11 mouse cellular contexts compared by ENCODE assay signal in the genomic region with DNA sequence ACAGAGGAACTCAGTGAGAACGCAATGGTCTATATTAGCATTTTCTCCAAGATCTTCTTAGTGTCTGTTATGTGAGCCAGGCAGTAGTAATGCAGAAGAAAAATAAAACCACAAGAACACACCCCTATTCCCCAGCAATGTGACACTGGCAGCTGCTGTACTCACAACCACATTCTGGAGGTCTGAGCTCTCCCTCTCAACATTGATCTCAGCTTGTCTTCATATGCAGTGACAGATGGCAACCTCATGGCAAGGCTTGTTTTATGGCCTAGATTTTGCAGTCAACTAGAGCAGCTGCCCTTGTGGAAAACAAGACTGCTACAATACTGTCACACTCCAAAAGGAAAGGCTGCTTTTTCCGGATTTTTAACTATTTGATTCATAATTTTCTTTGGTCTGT.
DNase-seq lines count a peak whose midpoint lies in the region; ATAC-seq lines count a peak whose summit lies in the region.
"Had no signal": no experiment of that assay in that cellular context is flagged by ENCODE, and none has a peak within 500 bp of the region (broad histone marks: within the 10 kb centered on the region; RNA-seq: fewer than 3 reads in every experiment).

No protein-coding gene starts in this region.

- no peak overlapping the region for H3K4me3 ChIP-seq in forebrain, embryonic 13.5 days
- no peak overlapping the region for H3K4me3 ChIP-seq in forebrain, embryonic 11.5 days (ENCODE audit: low read depth, low read length)
- H3K4me3 ChIP-seq: hindbrain, embryonic 10.5 days; neural tube, embryonic 12.5 days had no signal

- DNase-seq in forebrain, embryonic 11.5 days (ENCODE audit: low spot score): no peak
- DNase-seq in cerebellum, adult 11 months: peak; percentile 41
- DNase-seq in forelimb bud, embryonic 11.5 days (ENCODE audit: low read depth, low spot score): peak; percentile 57
- peak; percentile 55 for DNase-seq in retina, embryonic 14.5 days (ENCODE audit: low spot score)
- no peak for DNase-seq in adrenal gland, postnatal 14 days
- no peak for DNase-seq in heart, postnatal 4 days
- DNase-seq in gastrocnemius, postnatal 25 days: no peak
- DNase-seq: lung, postnatal 4 days had no signal

- no peak overlapping the region for H3K4me2 ChIP-seq in forebrain, embryonic 13.5 days
- H3K4me2 ChIP-seq in forebrain, embryonic 11.5 days (ENCODE audit: low read depth, low read length, severe bottlenecking): no peak overlapping the region
- H3K4me2 ChIP-seq: neural tube, embryonic 12.5 days had no signal

- H3K9ac ChIP-seq in forebrain, embryonic 13.5 days: no peak overlapping the region
- H3K9ac ChIP-seq in forebrain, embryonic 11.5 days (ENCODE audit: low read length): no peak overlapping the region
- H3K9ac ChIP-seq: neural tube, embryonic 12.5 days had no signal

- no peak overlapping the region for H3K27ac ChIP-seq in forebrain, embryonic 13.5 days
- no peak overlapping the region for H3K27ac ChIP-seq in forebrain, embryonic 11.5 days (ENCODE audit: low read depth, low read length)
- H3K27ac ChIP-seq: hindbrain, embryonic 10.5 days; neural tube, embryonic 12.5 days had no signal

- no peaks in the 10 kb centered on the region for H3K36me3 ChIP-seq in forebrain, embryonic 13.5 days (ENCODE audit: poor library complexity, severe bottlenecking)
- no peaks in the 10 kb centered on the region for H3K36me3 ChIP-seq in forebrain, embryonic 11.5 days (ENCODE audit: control insufficient read depth, insufficient read depth, low read length)
- H3K36me3 ChIP-seq: hindbrain, embryonic 10.5 days; neural tube, embryonic 12.5 days had no signal

- no peaks in the 10 kb centered on the region for H3K4me1 ChIP-seq in forebrain, embryonic 13.5 days
- no peaks in the 10 kb centered on the region for H3K4me1 ChIP-seq in forebrain, embryonic 11.5 days (replicated peaks; ENCODE audit: control insufficient read depth, insufficient read depth, low read length)
- H3K4me1 ChIP-seq: hindbrain, embryonic 10.5 days; neural tube, embryonic 12.5 days had no signal

- ATAC-seq in forebrain, embryonic 13.5 days: 0 out of 2 replicates have a peak, but pooled peaks have one; percentile 33
- no peak for ATAC-seq in forebrain, embryonic 11.5 days (replicated peaks; ENCODE audit: low FRiP score)

- H3K9me3 ChIP-seq in forebrain, embryonic 13.5 days (replicated peaks): no peaks in the 10 kb centered on the region
- H3K9me3 ChIP-seq in forebrain, embryonic 11.5 days (ENCODE audit: control insufficient read depth, low read length): no peaks in the 10 kb centered on the region
- H3K9me3 ChIP-seq: hindbrain, embryonic 10.5 days; neural tube, embryonic 12.5 days had no signal

- H3K27me3 ChIP-seq in forebrain, embryonic 13.5 days: no peaks in the 10 kb centered on the region
- H3K27me3 ChIP-seq in forebrain, embryonic 11.5 days (ENCODE audit: control insufficient read depth, insufficient read depth, low read length): no peaks in the 10 kb centered on the region
- H3K27me3 ChIP-seq: neural tube, embryonic 12.5 days had no signal

- 89% methylated on average over 2 of the region's 2 CpGs for WGBS in forebrain, embryonic 13.5 days
- 84% methylated on average over 2 of the region's 2 CpGs for WGBS in forebrain, embryonic 11.5 days

Comparison
In these comparisons a context has a peak if more than half of its experiments do, and no peak if none do; other contexts are left out.
1. DNase-seq: peak in cerebellum, adult 11 months (single experiment), forelimb bud, embryonic 11.5 days (single experiment) and retina, embryonic 14.5 days (single experiment); none in forebrain, embryonic 11.5 days (single experiment), adrenal gland, postnatal 14 days (single experiment), heart, postnatal 4 days (single experiment) and gastrocnemius, postnatal 25 days (single experiment).